Mouse (Mus musculus): Measurements from ENCODE around the gene Numbl.

The Numbl gene

DNA sequence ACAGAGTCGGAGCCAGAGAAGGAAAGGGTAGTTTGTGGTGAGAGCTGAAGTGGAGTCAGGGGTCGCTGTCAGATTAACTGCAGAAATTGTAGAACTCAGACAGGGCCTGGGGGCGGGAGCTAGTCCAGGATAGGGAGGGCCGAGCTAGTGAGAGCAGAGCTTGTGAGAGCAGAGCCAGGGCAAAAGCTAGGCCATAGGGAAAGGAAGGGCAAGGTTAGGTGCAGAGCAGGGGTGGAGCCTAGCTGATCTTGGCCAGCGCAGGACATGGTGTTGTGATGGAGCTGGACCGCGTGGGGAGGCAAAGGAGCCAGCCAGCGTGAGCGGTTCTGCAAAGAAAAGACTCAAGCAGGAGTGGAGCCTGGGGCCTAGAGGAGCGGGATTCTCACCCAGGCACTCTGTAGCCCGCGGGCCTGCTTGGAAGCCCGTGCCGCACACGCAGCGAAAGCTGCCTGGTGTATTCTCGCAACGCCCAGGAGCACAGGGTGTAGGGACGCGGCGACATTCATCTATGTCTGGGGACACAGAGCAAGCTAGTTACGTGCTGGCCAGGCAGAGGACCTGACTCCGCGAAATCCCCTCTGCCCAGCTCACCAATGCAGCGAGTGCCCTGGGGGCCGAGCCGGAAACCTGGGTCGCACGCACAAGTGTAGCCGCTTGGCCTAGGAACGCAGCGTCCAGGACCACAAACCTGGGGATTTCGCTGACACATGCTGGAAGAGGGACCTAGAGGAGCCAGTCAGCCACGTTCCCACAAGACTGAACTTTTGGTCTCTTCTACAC is 68.1 kb downstream of the Numbl start:
- DNase-seq: peak; percentile 99

GRCm38 (mm10) chr7:27327500-27327899 is 69.3 kb downstream of the Numbl start:
- DNase-seq: peak; percentile 94

GRCm38 (mm10) chr7:27328161-27328560 is 69.9 kb downstream of the Numbl start:
- peak; percentile 97 for DNase-seq

GRCm38 (mm10) chr7:27328648-27329047 is 70.4 kb downstream of the Numbl start:
- DNase-seq: peak; percentile 99

DNA sequence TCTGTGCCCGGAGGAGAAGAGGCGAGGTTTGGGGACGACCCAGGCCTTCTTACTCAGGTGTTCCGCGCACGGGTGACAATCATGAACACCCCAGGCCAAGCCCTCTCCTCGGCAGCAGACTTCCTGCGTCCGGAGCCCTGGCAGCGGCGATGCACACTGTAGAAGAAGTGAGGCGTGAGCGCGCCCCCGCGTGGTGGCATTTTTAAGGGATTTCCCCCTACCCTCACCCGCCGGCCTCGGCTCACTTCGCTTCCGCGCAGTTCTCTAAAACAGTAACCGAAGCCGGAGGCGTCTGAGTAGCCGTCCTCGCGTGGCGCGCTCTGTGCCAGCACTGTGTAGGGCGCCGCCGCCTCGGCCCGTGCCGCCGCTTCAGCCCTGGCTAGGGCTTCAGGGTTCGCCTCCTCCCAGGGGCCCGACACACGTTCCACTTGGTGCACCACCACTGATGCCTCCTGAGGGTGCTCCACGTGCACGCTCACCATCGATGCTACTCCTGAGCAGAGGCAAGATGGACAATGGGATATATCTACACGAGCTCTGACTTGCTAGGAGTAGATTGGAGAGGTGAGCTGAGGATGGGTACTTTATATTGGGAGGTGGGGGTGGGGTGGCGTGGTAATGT is 71.2 kb downstream of the Numbl start:
- peak; percentile 98 for DNase-seq

DNA sequence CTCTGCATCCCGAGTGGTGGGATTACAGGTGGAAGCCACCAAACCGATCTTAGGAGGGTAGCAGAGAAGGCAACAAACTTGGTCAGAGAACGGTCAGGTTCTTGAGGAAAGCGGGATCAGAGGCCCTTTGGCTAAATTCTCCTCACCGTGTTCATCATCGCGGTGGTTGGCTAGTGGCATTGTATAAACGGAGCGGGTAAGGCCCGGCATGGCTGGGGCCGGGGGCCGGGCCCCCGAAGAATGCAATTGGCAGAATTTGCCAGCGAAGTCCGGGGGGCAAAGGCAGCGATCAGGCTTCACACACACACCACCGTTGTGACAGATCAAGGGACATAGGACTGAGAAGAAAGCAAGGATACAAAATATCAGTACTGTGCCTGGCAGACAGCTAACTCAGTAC is 71.7 kb downstream of the Numbl start:
- DNase-seq: peak; percentile 95

DNA sequence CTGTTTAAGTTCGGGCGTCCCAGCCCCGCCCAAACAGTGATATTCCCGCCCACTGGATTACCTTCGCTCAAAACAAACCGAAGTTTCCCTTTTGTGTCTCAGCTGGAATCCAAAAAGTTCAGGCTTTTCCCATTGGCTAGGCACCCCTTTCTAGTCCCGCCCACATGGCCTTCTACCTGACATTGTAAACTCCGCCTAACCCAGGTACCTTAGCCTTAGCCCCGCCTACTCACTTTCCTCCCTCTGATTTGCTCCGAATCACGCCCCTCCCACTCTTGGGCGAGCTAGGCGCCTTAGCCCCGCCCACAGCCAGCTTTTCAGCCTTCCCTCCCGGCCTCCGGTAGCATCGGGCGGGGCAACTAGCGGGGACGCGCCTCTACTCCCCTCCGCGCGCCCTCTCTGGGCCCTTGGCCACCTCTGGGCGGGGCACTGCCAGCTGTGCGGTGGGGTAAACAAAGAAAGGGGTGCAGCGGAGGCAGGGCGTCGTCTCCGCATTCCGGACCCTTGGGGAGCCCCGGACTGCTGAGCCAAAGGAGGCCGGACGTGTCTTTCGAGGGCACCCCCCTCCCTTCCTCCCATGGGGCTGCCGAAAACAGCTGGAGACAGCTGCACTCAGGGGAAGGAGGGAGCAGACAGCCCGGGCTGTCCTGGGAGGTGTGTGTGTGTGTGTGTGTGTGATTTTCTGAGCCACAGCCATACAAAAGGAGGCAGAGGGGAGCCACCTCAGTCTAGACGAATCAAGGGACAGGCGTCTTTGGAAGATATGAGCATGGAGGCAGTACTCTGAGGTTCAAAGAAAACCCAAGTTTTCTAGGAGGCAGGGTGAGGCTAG is 72.7 kb downstream of the Numbl start:
- peak; percentile 100 for DNase-seq

- DNase-seq: no peak
Observed at GRCm38 (mm10) chr7:27331541-27331851, 73.3 kb downstream of the Numbl start.
